Mouse (Mus musculus) ES-E14 (cell line): ENCODE data around the gene Jmy.

Source experiments
- CHD2 ChIP-seq: IDR thresholded peaks from 2 replicates; pipeline ENCODE4 v1.6.1; 2014; ENCODE audit warnings: mild to moderate bottlenecking, low read depth, low read length, inconsistent platforms
- MAFK ChIP-seq: IDR thresholded peaks from 2 replicates; pipeline ENCODE4 v1.6.1; 2014; ENCODE audit warnings: mild to moderate bottlenecking, low read depth, low read length, inconsistent platforms; ENCODE audit not compliant: insufficient read depth
- ZC3H11A ChIP-seq: IDR thresholded peaks from 2 replicates; pipeline ENCODE4 v1.6.1; 2012; ENCODE audit warnings: low read depth, mild to moderate bottlenecking, inconsistent platforms, low read length, borderline replicate concordance
- ZNF384 ChIP-seq: IDR thresholded peaks from 2 replicates; pipeline ENCODE4 v1.6.1; 2012; ENCODE audit warnings: low read depth, low read length, inconsistent platforms

DNA sequence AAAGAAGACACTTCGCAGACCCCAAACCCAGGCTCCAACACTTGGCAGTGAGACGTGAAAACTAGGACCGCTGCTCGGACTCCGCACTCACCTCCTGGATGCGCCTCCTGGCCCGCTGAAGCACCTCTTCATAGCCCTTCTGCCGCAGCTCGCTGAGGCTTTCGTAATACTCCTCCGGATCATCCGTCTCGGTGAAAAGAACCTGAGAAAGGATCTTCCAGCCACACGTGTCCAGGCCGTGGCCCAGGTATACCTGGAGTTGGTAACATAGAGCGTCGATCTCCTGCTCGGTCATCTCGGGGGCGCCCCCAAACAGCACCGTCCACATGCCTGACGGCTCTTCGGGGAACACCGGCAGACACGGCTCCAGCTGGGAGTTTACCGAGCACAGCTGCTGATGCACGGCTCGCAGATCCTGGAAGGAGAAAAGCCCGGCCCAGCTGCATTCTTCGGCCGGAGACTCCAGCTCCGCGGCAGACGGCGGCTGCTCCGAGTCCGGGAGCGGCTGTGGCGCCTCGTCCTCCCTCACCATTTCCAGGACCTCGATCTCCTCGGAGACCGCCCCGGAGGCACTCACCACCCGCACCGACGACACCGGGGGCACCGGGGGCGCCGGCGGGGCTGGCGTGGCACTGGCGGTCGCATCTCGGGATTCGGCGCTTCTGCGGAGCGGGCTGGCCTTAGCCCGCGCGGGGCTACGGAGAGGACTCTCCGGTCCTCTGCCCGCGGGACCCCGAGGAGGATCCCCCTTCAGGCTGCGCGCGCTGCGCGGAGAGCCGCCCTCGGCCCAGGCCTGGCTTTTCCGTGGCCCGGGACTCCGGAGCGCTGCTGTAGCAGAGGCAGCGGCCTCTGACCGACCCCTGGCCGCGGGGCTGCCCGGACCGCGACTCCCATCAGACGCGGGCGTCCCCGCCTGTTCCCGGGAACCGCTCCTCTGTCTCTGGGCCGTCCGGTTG, 1.1 kb downstream of the Jmy start:
- TF ChIP-seq MAFK, result no peak
- no peak for TF ChIP-seq ZNF384
- TF ChIP-seq CHD2, result no peak
- no peak for TF ChIP-seq ZC3H11A
